Mouse (Mus musculus): ENCODE measurements around the gene Erp27.

GRCm38 (mm10) chr6:136861020-136861419 is 61.0 kb downstream of the Erp27 start:
- TF ChIP-seq POLR2A (IDR thresholded peaks at IDR 0.05; ENCODE audit: low read depth, low read length) (no peak), EP300 (IDR thresholded peaks at IDR 0.05; ENCODE audit: low read length) (no peak), BHLHE40 (IDR thresholded peaks at IDR 0.05; ENCODE audit: low read depth, low read length) (no peak), CTCF (conservative IDR thresholded peaks at IDR 0.05 in 1 of 2, IDR thresholded peaks at IDR 0.05 in 1 of 2; ENCODE audit: low read depth in 2 of 2, low read length in 2 of 2) (peak; percentile 67 to 87), RCOR1 (conservative IDR thresholded peaks at IDR 0.05; ENCODE audit: low read depth, low read length) (no peak), HCFC1 (IDR thresholded peaks at IDR 0.05; ENCODE audit: low read depth, low read length) (no peak), NRF1 (IDR thresholded peaks at IDR 0.05; ENCODE audit: low read depth, low read length) (no peak), CHD2 (IDR thresholded peaks at IDR 0.05; ENCODE audit: low read length) (no peak), UBTF (IDR thresholded peaks at IDR 0.05; ENCODE audit: low read depth, low read length) (no peak), MAZ (IDR thresholded peaks at IDR 0.05; ENCODE audit: low read depth, low read length) (no peak), E2F4 (IDR thresholded peaks at IDR 0.05; ENCODE audit: insufficient replicate concordance, low read depth, low read length) (no peak), JUND (conservative IDR thresholded peaks at IDR 0.05; ENCODE audit: low read depth, low read length) (no peak), SIN3A (IDR thresholded peaks at IDR 0.05; ENCODE audit: low read length) (no peak)

All from CH12.LX (cell line).